Mouse (Mus musculus): ENCODE data around the gene Gm17482.

Gm17482 gene

GRCm38 (mm10) chr6:115291823-115292222 lies 64.7 kb downstream of the Gm17482 start:
- peak in 1 of 2 experiments; percentile 22 for DNase-seq (ENCODE audit: low spot score in 2 of 2)

- DNase-seq (ENCODE audit: low spot score in 2 of 2) = peak in 1 of 2 experiments; percentile 26
Measured at GRCm38 (mm10) chr6:115292621-115293020, 65.5 kb downstream of the Gm17482 start.

GRCm38 (mm10) chr6:115293877-115294276 lies 66.7 kb downstream of the Gm17482 start:
- peak in 1 of 2 experiments; percentile 44 for DNase-seq (ENCODE audit: low spot score in 2 of 2)

GRCm38 (mm10) chr6:115307134-115307533 lies 80.0 kb downstream of the Gm17482 start:
- no peak for DNase-seq (ENCODE audit: low spot score in 2 of 2)
